Mouse (Mus musculus) thymus, adult 2 months (tissue): Measurements from ENCODE around the gene Ids. TPM values are rescaled to one million over a fixed set of nuclear protein-coding genes. Genes with fewer than 3 reads are reported as not detected.
"Not testable (repeated sequence)": the region's sequence is repeated elsewhere in the genome, so short reads cannot be mapped to it uniquely, and the experiment has no call there.

Experiments used
- DNase-seq: peaks from one replicate; pipeline ENCODE4 v3.0.0; 2021
- H3K27ac ChIP-seq: fragments of 200-500 bp; 2 replicates; pipeline ENCODE4 v1.5.1; 2012; ENCODE audit warnings: low read length, control low read depth; ENCODE audit not compliant: control insufficient read depth, insufficient read depth
- H3K27me3 ChIP-seq: fragments of 200-500 bp; 2 replicates; pipeline ENCODE4 v1.6.1; 2012; ENCODE audit warnings: mild to moderate bottlenecking, low read length, moderate library complexity, mixed read lengths; ENCODE audit not compliant: control insufficient read depth, insufficient read depth
- H3K36me3 ChIP-seq: fragments of 200-500 bp; 2 replicates; pipeline ENCODE4 v1.6.1; 2012; ENCODE audit warnings: mild to moderate bottlenecking, low read length, moderate library complexity; ENCODE audit not compliant: control insufficient read depth, insufficient read depth
- H3K4me1 ChIP-seq: fragments of 200-500 bp; replicated peaks from 2 replicates; pipeline ENCODE4 v1.6.1; 2012; ENCODE audit warnings: low read length; ENCODE audit not compliant: control insufficient read depth, insufficient read depth
- H3K4me3 ChIP-seq: fragments of 200-500 bp; 2 replicates; pipeline ENCODE4 v1.5.1; 2012; ENCODE audit warnings: mild to moderate bottlenecking, low read length, control low read depth, moderate library complexity; ENCODE audit not compliant: control insufficient read depth, insufficient read depth
- CTCF ChIP-seq: fragments of 200-500 bp; IDR thresholded peaks from 2 replicates; pipeline ENCODE4 v1.5.1; 2012; ENCODE audit warnings: mild to moderate bottlenecking, control low read depth, low read length, moderate library complexity, borderline replicate concordance; ENCODE audit not compliant: control insufficient read depth, poor library complexity, insufficient read depth; ENCODE audit errors: extremely low read depth
- POLR2A ChIP-seq: fragments of 200-500 bp; IDR thresholded peaks from 2 replicates; pipeline ENCODE4 v1.6.1; 2012; ENCODE audit warnings: mild to moderate bottlenecking, low read length, control low read depth, moderate library complexity; ENCODE audit not compliant: control insufficient read depth, poor library complexity, insufficient read depth; ENCODE audit errors: extremely low read depth
- WGBS: fragments of 180-500 bp; shearing (Covaris S2); methylation state at CpG from one replicate; pipeline ENCODE4 v1.1.7; 2018; 5-methylcytosine and 5-hydroxymethylcytosine counted together
- polyA plus RNA-seq: library from polyadenylated mRNA; depleted of rRNA; stranded (reverse); fragments of >200 nt; gene quantifications from 2 replicates; pipeline ENCODE4 v1.2.3, GENCODE M21; 2012; rRNA removed

The Ids gene
- 19.4 and 21.6 TPM in 2 replicates for polyA plus RNA-seq

- peak; percentile 41; the same call in 1 of the 2 replicates for TF ChIP-seq POLR2A
- TF ChIP-seq CTCF, result no peak
- peak within 1 kb of the TSS; percentile 56 for H3K4me3 ChIP-seq
- WGBS, result 8% methylated on average over 26 of the region's 45 CpGs
- 0 out of 2 replicates have a peak, but pooled peaks cover under 1% of the 10 kb centered on the region for H3K36me3 ChIP-seq
- H3K4me1 ChIP-seq, result no peaks in the 10 kb centered on the region; the same call in 1 of the 2 replicates
- no peaks in the 10 kb centered on the region for H3K27me3 ChIP-seq
- peak; percentile 81 for DNase-seq
- no peak within 1 kb of the TSS for H3K27ac ChIP-seq
Measured at GRCm38 (mm10) chrX:70364661-70365613, at the start of gene Ids. TSS of gene Ids (minus strand) at chrX:70365084.

DNA sequence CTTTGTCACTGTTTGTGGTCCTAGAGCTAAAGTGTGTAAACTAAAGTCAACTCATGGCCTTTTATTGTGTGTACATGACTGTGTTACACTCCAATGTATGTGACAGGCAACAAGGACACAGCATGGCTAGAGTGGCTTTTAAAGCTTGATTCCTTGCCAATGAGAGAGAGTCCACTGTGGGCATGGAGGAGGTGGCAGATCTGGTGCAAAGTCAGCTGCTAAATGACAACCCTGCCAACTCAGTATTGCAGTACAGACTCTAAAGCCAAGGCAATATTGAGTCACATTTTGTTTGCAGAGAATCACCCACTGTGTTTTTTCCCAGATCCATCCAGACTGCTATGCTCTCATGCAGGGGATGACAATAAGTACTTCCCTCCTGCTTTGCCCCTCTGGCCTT, 27.8 kb upstream of the Ids start:
- not testable (repeated sequence) for DNase-seq, H3K27ac ChIP-seq, H3K4me3 ChIP-seq, H3K36me3 ChIP-seq, H3K4me1 ChIP-seq, H3K27me3 ChIP-seq

- Histone ChIP-seq H3K4me1 (peaks cover 3% of the 10 kb centered on the region; the same call in 1 of the 2 replicates), H3K27ac (peak overlapping the region; percentile 88; the same call in 1 of the 2 replicates), H3K27me3 (no peaks in the 10 kb centered on the region), H3K4me3 (peak overlapping the region; percentile 75), H3K36me3 (no peaks in the 10 kb centered on the region)
- no peak for DNase-seq
- WGBS, result 2% methylated on average over 11 of the region's 11 CpGs
- TF ChIP-seq POLR2A (no peak), CTCF (no peak)
Measured at GRCm38 (mm10) chrX:70385962-70386351, 21.1 kb upstream of the Ids start.

- Histone ChIP-seq H3K27me3 (no peaks in the 10 kb centered on the region), H3K36me3 (no peaks in the 10 kb centered on the region), H3K27ac (peak within 1 kb of the TSS; percentile 92), H3K4me3 (peak within 1 kb of the TSS; percentile 75), H3K4me1 (peaks cover 3% of the 10 kb centered on the region; the same call in 1 of the 2 replicates)
- DNase-seq, result peak; percentile 63
- WGBS, result 2% methylated on average over 21 of the region's 22 CpGs
- TF ChIP-seq POLR2A (no peak), CTCF (no peak)
Measured at GRCm38 (mm10) chrX:70385276-70385961, 20.5 kb upstream of the Ids start, which contains the start of gene 1110012L19Rik. TSS of gene 1110012L19Rik (plus strand) at chrX:70385877.

DNA sequence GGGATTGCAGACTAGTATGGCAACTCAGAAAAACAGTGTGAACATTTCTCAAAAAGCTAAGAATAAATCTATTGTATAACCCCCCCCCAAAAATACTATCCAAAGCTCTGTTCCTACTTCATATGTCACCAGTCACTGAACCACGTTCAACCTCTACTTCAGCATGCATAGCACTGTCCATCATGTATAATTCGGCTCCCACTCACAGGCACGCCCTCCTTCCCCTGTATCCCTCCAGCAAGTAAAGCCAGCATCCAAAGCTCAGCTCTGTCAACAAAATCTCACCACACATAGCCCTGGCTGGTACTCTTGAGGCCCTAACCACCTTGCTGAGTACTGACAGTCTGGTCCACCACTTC, 20.0 kb upstream of the Ids start:
- H3K27ac ChIP-seq, result peak overlapping the region; percentile 92
- H3K27me3 ChIP-seq, result no peaks in the 10 kb centered on the region
- no peaks in the 10 kb centered on the region for H3K36me3 ChIP-seq
- H3K4me3 ChIP-seq, result peak overlapping the region; percentile 72
- WGBS, result 32% methylated on average over 3 of the region's 3 CpGs
- no peak for DNase-seq
- peaks cover 3% of the 10 kb centered on the region; the same call in 1 of the 2 replicates for H3K4me1 ChIP-seq
- TF ChIP-seq POLR2A, result no peak
- TF ChIP-seq CTCF, result no peak

GRCm38 (mm10) chrX:70374469-70375110, 9.7 kb upstream of the Ids start:
- DNase-seq, H3K27ac ChIP-seq, H3K4me1 ChIP-seq, H3K36me3 ChIP-seq, H3K4me3 ChIP-seq, H3K27me3 ChIP-seq: not testable (repeated sequence)
- 87% methylated on average over 4 of the region's 6 CpGs for WGBS

DNA sequence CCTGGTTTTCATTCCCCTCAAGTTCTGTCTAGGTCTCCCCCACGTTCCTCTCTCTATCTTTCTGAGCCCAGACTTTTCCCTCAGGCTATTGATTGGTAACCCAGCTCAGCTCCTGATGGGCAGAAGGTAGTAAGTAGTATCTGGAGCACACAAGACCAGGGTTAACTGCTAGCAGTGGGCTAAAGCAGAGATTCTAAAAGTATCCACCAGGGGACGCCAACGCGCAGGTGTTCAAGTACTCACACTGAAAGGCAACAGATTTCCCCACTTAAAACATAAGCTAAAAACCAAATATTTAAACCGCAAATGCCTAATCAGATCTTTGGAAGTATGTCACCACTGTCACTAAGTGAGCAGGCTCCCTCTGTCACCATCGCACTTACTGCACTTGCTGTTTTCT, 4.9 kb upstream of the Ids start:
- DNase-seq, H3K27ac ChIP-seq, H3K4me3 ChIP-seq, H3K27me3 ChIP-seq, H3K36me3 ChIP-seq, H3K4me1 ChIP-seq: not testable (repeated sequence)
- 10% methylated on average over 1 of the region's 6 CpGs for WGBS
